Mouse (Mus musculus): ENCODE measurements around the gene Stk10.

GRCm38 (mm10) chr11:32591921-32592850 lies 59.1 kb downstream of the Stk10 start:
- TF ChIP-seq CTCF (IDR thresholded peaks at IDR 0.05; ENCODE audit: low read depth, low read length) (peak; percentile 28; the same call in 1 of the 2 replicates), POLR2A (IDR thresholded peaks at IDR 0.05; ENCODE audit: borderline replicate concordance, low read depth, low read length) (no peak)
